Mouse (Mus musculus) G1E (cell line): ENCODE data around the gene Rrp1b. TPM values are rescaled to one million over a fixed set of nuclear protein-coding genes. Genes with fewer than 3 reads are reported as not detected.
A peak's percentile ranks its signal among the peaks of the same experiment; 100 is the strongest.

ENCODE experiments used
- ATAC-seq: 2 replicates; pipeline ENCODE4 v1.8.0; 2016; ENCODE audit warnings: mild to moderate bottlenecking; ENCODE audit not compliant: insufficient number of reproducible peaks, poor library complexity, low FRiP score, severe bottlenecking; ENCODE audit errors: extremely low read depth
- DNase-seq: peaks from one replicate; pipeline ENCODE4 v3.0.0; 2012; ENCODE audit warnings: low spot score
- H3K27me3 ChIP-seq: 2 replicates; pipeline ENCODE4 v1.6.1; 2012; ENCODE audit warnings: mild to moderate bottlenecking, low read length, inconsistent platforms; ENCODE audit not compliant: insufficient read depth
- H3K36me3 ChIP-seq: replicated peaks from 2 replicates; pipeline ENCODE3; 2012; ENCODE audit warnings: mild to moderate bottlenecking, inconsistent platforms
- H3K4me1 ChIP-seq: 2 replicates; pipeline ENCODE4 v1.6.1; 2012; ENCODE audit warnings: low read depth, low read length, inconsistent platforms, mixed read lengths; ENCODE audit not compliant: insufficient read depth
- H3K4me3 ChIP-seq: 2 replicates; pipeline ENCODE4 v1.5.1; 2012; ENCODE audit warnings: low read depth, mild to moderate bottlenecking, inconsistent platforms, low read length, moderate library complexity, mixed read lengths
- H3K9me3 ChIP-seq: replicated peaks from 2 replicates; pipeline ENCODE4 v1.6.1; 2012; ENCODE audit warnings: inconsistent platforms
- CTCF ChIP-seq: IDR thresholded peaks from 2 replicates; pipeline ENCODE4 v1.5.1; 2012; ENCODE audit warnings: low read depth, low read length, inconsistent platforms, mixed read lengths
- GATA1 ChIP-seq: IDR thresholded peaks from 2 replicates; pipeline ENCODE4 v1.6.1; 2012; ENCODE audit warnings: borderline replicate concordance, low read length, inconsistent platforms, mixed read lengths
- GATA2 ChIP-seq: IDR thresholded peaks from 2 replicates; pipeline ENCODE4 v1.6.1; 2012; ENCODE audit warnings: low read depth, low read length, inconsistent platforms, borderline replicate concordance
- POLR2AphosphoS5 ChIP-seq: IDR thresholded peaks from 2 replicates; pipeline ENCODE4 v1.6.1; 2012; ENCODE audit warnings: low read depth, low read length, inconsistent platforms; ENCODE audit not compliant: insufficient replicate concordance
- TAL1 ChIP-seq: conservative IDR thresholded peaks from 2 replicates; pipeline ENCODE4 v1.6.1; 2012; ENCODE audit warnings: low read depth, low read length, inconsistent platforms, mixed read lengths
- polyA plus RNA-seq: library from polyadenylated mRNA; stranded (reverse); fragments of >175 nt; gene quantifications from 2 replicates; pipeline ENCODE4 v1.2.3, GENCODE M21; 2012
- total RNA-seq, 2 experiments: library from RNA; stranded (forward) in 1 of 2; stranded (reverse) in 1 of 2; fragments of 200-1000 nt in 1 of 2; fragments of >200 nt in 1 of 2; fragmentation: Nextera tagmentation in 1 of 2; gene quantifications; 2 replicates each; pipeline ENCODE4 v1.2.3; 2014 to 2017

Rrp1b gene
- total RNA-seq (2014; fragmentation: Nextera tagmentation) (53.6 and 59.3 TPM in 2 replicates), total RNA-seq (2017) (33.1 and 38.5 TPM in 2 replicates), polyA plus RNA-seq (156 and 201 TPM in 2 replicates)

- H3K4me1 ChIP-seq = peaks cover 48% of the 10 kb centered on the region
- peak; percentile 85 for DNase-seq
- H3K36me3 ChIP-seq = peaks cover 33% of the 10 kb centered on the region
- peak within 1 kb of the TSS; percentile 99 for H3K4me3 ChIP-seq
- H3K27me3 ChIP-seq = peaks cover 6% of the 10 kb centered on the region; the same call in 1 of the 2 replicates
- ATAC-seq = peak; percentile 65
- TF ChIP-seq GATA1 (no peak), TAL1 (no peak), CTCF (no peak), GATA2 (no peak), POLR2AphosphoS5 (no peak)
- no peaks in the 10 kb centered on the region for H3K9me3 ChIP-seq
These were observed at the start of gene Rrp1b, which contains the start of gene Hsf2bp for GRCm38 (mm10) chr17:32035609-32036508. Gene Rrp1b, plus strand, starts transcription at chr17:32036100. Gene Hsf2bp, minus strand, starts transcription at chr17:32036349.

DNA sequence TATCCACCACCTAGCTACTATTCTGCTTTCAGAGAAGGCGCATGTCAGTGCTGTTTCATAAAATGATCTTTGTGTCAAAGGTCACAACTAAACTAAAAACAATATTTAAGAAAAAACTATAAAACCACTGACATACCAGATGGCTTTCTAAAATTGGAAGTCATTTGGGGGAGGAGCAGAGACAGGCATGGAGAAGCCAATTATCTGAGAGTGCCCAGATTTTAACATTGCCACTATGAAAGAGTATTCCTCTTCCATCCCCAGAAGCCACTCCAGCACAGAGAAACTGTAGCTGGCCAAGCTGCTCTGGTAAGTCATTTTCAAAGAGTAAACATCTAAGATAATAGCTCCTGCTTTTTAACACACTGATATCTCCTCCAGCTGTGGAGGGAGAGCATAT lies 49.0 kb upstream of the Rrp1b start:
- Histone ChIP-seq H3K4me1 (no peaks in the 10 kb centered on the region), H3K36me3 (no peaks in the 10 kb centered on the region), H3K4me3 (no peak overlapping the region), H3K9me3 (no peaks in the 10 kb centered on the region), H3K27me3 (peaks cover 23% of the 10 kb centered on the region)
- ATAC-seq (no peak), DNase-seq (no peak)
- TF ChIP-seq CTCF (no peak), GATA2 (no peak), POLR2AphosphoS5 (no peak), TAL1 (no peak), GATA1 (no peak)

DNA sequence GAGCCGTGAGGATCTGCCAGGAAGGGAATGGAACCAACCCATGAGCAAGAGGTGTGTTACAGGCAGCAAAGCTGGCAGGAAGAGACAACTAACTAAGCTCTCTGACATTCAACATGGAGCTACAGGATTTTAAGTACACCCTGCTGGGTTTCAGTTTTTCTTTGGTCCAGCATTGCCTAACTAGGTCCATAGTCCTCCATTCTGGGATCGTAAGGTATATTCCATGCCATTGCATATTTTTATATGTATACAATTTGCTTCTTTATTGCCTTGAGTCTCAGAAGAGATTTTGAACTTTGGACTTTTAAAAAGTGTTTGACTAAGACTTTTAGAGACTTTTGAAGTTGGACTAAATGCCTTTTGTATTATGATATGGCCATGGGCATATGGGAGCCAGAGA lies 46.9 kb upstream of the Rrp1b start:
- no peaks in the 10 kb centered on the region for H3K4me1 ChIP-seq
- no peaks in the 10 kb centered on the region for H3K9me3 ChIP-seq
- H3K36me3 ChIP-seq = no peaks in the 10 kb centered on the region
- peaks cover 16% of the 10 kb centered on the region for H3K27me3 ChIP-seq
- DNase-seq = no peak
- H3K4me3 ChIP-seq = no peak overlapping the region
- ATAC-seq = no peak
- TF ChIP-seq GATA1 = no peak
- no peak for TF ChIP-seq TAL1
- no peak for TF ChIP-seq POLR2AphosphoS5
- TF ChIP-seq GATA2 = no peak
- TF ChIP-seq CTCF = no peak

DNA sequence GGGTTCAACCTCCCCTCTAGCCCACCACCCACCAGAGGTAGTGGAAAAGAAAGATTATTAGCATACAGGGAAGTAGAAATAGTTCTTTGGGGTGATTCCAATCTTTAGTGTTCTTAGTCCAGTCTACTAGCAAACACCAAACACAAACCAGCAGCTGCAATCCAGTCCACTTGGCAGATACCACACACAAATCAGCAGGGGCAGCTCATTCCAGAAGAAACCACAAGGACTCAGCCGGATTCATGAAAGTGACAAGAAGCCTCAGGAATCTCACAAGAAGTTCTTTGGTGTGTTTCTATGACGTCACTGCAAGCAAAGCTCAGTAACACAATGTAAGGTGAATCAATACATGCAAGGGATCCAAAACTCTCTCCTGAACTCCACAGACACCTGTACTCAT lies 43.9 kb upstream of the Rrp1b start:
- Histone ChIP-seq H3K4me3 (no peak overlapping the region), H3K4me1 (no peaks in the 10 kb centered on the region), H3K9me3 (no peaks in the 10 kb centered on the region), H3K36me3 (no peaks in the 10 kb centered on the region), H3K27me3 (peaks cover 12% of the 10 kb centered on the region)
- DNase-seq (no peak), ATAC-seq (no peak)
- TF ChIP-seq CTCF (no peak), TAL1 (no peak), POLR2AphosphoS5 (no peak), GATA1 (no peak), GATA2 (no peak)

GRCm38 (mm10) chr17:31993354-31993753 lies 42.5 kb upstream of the Rrp1b start:
- Histone ChIP-seq H3K9me3 (no peaks in the 10 kb centered on the region), H3K36me3 (no peaks in the 10 kb centered on the region), H3K4me1 (no peaks in the 10 kb centered on the region), H3K4me3 (no peak overlapping the region), H3K27me3 (peaks cover 6% of the 10 kb centered on the region)
- DNase-seq (no peak), ATAC-seq (no peak)
- TF ChIP-seq GATA2 = no peak

DNA sequence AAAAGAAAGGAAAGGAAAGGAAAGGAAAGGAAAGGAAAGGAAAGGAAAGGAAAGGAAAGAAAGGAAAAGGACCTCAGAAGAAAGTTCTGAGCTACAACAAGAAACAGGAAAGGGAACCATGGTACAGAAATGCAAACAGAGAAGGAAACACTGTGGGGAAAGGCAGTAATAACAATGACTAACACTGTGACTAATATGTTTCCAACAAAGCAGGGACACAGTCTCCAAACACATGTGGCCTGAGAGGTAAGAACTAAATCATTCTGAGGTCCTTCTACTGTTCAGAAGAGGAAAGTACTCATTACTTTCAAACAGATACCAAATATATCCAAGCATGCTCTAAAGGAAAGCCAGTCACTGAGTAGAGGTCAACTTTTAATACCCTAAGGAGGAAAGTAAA lies 41.8 kb upstream of the Rrp1b start:
- ATAC-seq (no peak), DNase-seq (no peak)
- H3K9me3 ChIP-seq = no peaks in the 10 kb centered on the region
- H3K4me1 ChIP-seq = no peaks in the 10 kb centered on the region
- H3K4me3 ChIP-seq = no peak overlapping the region
- H3K27me3 ChIP-seq = peaks cover 10% of the 10 kb centered on the region
- TF ChIP-seq TAL1 = no peak
- no peaks in the 10 kb centered on the region for H3K36me3 ChIP-seq
